24 mouse cellular contexts compared by ENCODE assay signal in genomic region chr5:148366455-148366854, GRCm38 (mm10). TPM values are rescaled to one million over a fixed set of nuclear protein-coding genes. Genes with fewer than 3 reads are reported as not detected.
A peak's percentile ranks its signal among the peaks of the same experiment; 100 is the strongest.
DNase-seq lines count a peak whose midpoint lies in the region.
"Had no signal": no experiment of that assay in that cellular context is flagged by ENCODE, and none has a peak within 500 bp of the region (broad histone marks: within the 10 kb centered on the region; RNA-seq: fewer than 3 reads in every experiment).

No protein-coding gene starts in this region.

- WGBS in heart, embryonic 10.5 days = 87% methylated on average over 9 of the region's 9 CpGs

- DNase-seq in heart, embryonic 10.5 days (ENCODE audit: low spot score) = no peak
- DNase-seq in heart, adult 8-10 months (ENCODE audit: low spot score) = no peak
- DNase-seq in 3T3-L1 (ENCODE audit: low read depth, low spot score) = peak; percentile 27
- DNase-seq in ES-CJ7 (ENCODE audit: low read depth, low spot score) = peak; percentile 58
- DNase-seq in ZHBTc4 (ENCODE audit: low read depth, low spot score) = peak; percentile 51
- no peak for DNase-seq in lung, postnatal 14 days
- no peak for DNase-seq in right cerebral cortex, adult 2 months (ENCODE audit: low spot score in 2 of 2)
- no peak for DNase-seq in MN1 (ENCODE audit: low spot score)
- DNase-seq: adrenal gland, adult 2 months; adrenal gland, postnatal 10 days; adrenal gland, postnatal 25 days; cerebellum, adult 11 months; cerebellum, adult 18-20 months; cerebellum, adult 8-10 months; cerebellum, adult 9-11 months; cerebellum, postnatal 14 days; cerebellum, postnatal 36 days; embryo, embryonic 11 days had no signal

- H3K9me3 ChIP-seq in heart, embryonic 10.5 days = peaks cover 6% of the 10 kb centered on the region; the same call in 1 of the 2 replicates
- H3K9me3 ChIP-seq: embryonic facial prominence, embryonic 15.5 days had no signal

- peak overlapping the region; percentile 33; the same call in 1 of the 2 replicates for H3K27ac ChIP-seq in heart, embryonic 10.5 days
- H3K27ac ChIP-seq: embryonic facial prominence, embryonic 13.5 days; embryonic facial prominence, embryonic 15.5 days; forebrain, embryonic 10.5 days; forebrain, embryonic 12.5 days had no signal

- H3K4me3 ChIP-seq in heart, embryonic 10.5 days = no peak overlapping the region
- H3K4me3 ChIP-seq: embryonic facial prominence, embryonic 13.5 days; embryonic facial prominence, embryonic 15.5 days; erythroblast, embryonic 14.5 days; forebrain, embryonic 10.5 days; forebrain, embryonic 12.5 days had no signal

- H3K36me3 ChIP-seq in heart, embryonic 10.5 days = peaks cover 18% of the 10 kb centered on the region
- H3K36me3 ChIP-seq: embryonic facial prominence, embryonic 15.5 days had no signal

- no peaks in the 10 kb centered on the region for H3K27me3 ChIP-seq in heart, embryonic 10.5 days (ENCODE audit: insufficient read depth, poor library complexity, severe bottlenecking)
- H3K27me3 ChIP-seq: embryonic facial prominence, embryonic 13.5 days; embryonic facial prominence, embryonic 15.5 days; forebrain, embryonic 12.5 days; Patski had no signal

- H3K4me1 ChIP-seq in heart, embryonic 10.5 days = peaks cover 31% of the 10 kb centered on the region
- H3K4me1 ChIP-seq: forebrain, embryonic 12.5 days had no signal

RNA-seq across cellular contexts. Expression of gene Slc7a1, which starts 33.2 kb away (rescaled TPM):
- 23.3 and 24.9 TPM in 2 replicates for polyA plus RNA-seq in heart, embryonic 10.5 days (2016; fragmentation: Nextera tagmentation; extraction: Ambion mirVana)
- total RNA-seq in heart, adult 8-10 months (2022) = 10 to 100 TPM in 3 of 4 experiments, 1 to 10 TPM in 1; 9.3 to 13.4 (median 10.9) TPM

Comparison
In these comparisons a context has a peak if more than half of its experiments do, and no peak if none do; other contexts are left out.
1. DNase-seq: peak in 3T3-L1 (single experiment), ES-CJ7 (single experiment) and ZHBTc4 (single experiment); none in heart, embryonic 10.5 days (single experiment), heart, adult 8-10 months (single experiment), lung, postnatal 14 days (single experiment), right cerebral cortex, adult 2 months (0 of 2) and MN1 (single experiment).